Mouse (Mus musculus): ENCODE results near the gene Hao1. TPM values are rescaled to one million over a fixed set of nuclear protein-coding genes. Genes with fewer than 3 reads are reported as not detected.

Hao1 gene
- 0.08 TPM in 1 of 2 replicates, not detected in the other for polyA plus RNA-seq (2015; fragmentation: Nextera tagmentation; extraction: Ambion mirVana)

GRCm38 (mm10) chr2:134554221-134554727 is at the start of gene Hao1:
Gene Hao1 (minus strand): TSS chr2:134554368.
- 82% methylated on average over 8 of the region's 8 CpGs for WGBS
- H3K9ac ChIP-seq: no peak within 1 kb of the TSS

GRCm38 (mm10) chr2:134591081-134591694 is 37.0 kb upstream of the Hao1 start:
- ATAC-seq (replicated peaks): 0 out of 2 replicates have a peak, but pooled peaks have one; percentile 37
- 96% methylated on average over 6 of the region's 6 CpGs for WGBS
- no peak overlapping the region for H3K4me2 ChIP-seq

More at GRCm38 (mm10) chr2:134554221-134554727, at the start of gene Hao1:
- ATAC-seq (replicated peaks): no peak
- Histone ChIP-seq H3K4me2 (no peak within 1 kb of the TSS), H3K36me3 (replicated peaks) (no peaks in the 10 kb centered on the region), H3K9me3 (no peaks in the 10 kb centered on the region), H3K27me3 (replicated peaks) (no peaks in the 10 kb centered on the region), H3K4me3 (no peak within 1 kb of the TSS), H3K27ac (no peak within 1 kb of the TSS), H3K4me1 (no peaks in the 10 kb centered on the region)

GRCm38 (mm10) chr2:134585243-134585642 is 31.1 kb upstream of the Hao1 start:
- no peak overlapping the region for H3K4me2 ChIP-seq
- H3K36me3 ChIP-seq (replicated peaks): no peaks in the 10 kb centered on the region
- no peaks in the 10 kb centered on the region for H3K9me3 ChIP-seq
- H3K4me3 ChIP-seq: no peak overlapping the region
- H3K27me3 ChIP-seq (replicated peaks): no peaks in the 10 kb centered on the region
- H3K27ac ChIP-seq: no peak overlapping the region
- 26% methylated on average over 4 of the region's 4 CpGs for WGBS
- peaks cover 5% of the 10 kb centered on the region; the same call in 1 of the 2 replicates for H3K4me1 ChIP-seq
- no peak for ATAC-seq (replicated peaks)
- no peak overlapping the region for H3K9ac ChIP-seq

More at GRCm38 (mm10) chr2:134591081-134591694, 37.0 kb upstream of the Hao1 start:
- Histone ChIP-seq H3K4me1 (no peaks in the 10 kb centered on the region), H3K27me3 (replicated peaks) (no peaks in the 10 kb centered on the region), H3K4me3 (no peak overlapping the region), H3K36me3 (replicated peaks) (no peaks in the 10 kb centered on the region; the same call in 1 of the 2 replicates), H3K9ac (no peak overlapping the region), H3K9me3 (no peaks in the 10 kb centered on the region), H3K27ac (no peak overlapping the region)

GRCm38 (mm10) chr2:134559422-134559821 is 5.3 kb upstream of the Hao1 start:
- no peaks in the 10 kb centered on the region for H3K27me3 ChIP-seq (replicated peaks)
- ATAC-seq (replicated peaks): no peak
- H3K27ac ChIP-seq: no peak overlapping the region
- 93% methylated on average over 3 of the region's 3 CpGs for WGBS
- H3K4me3 ChIP-seq: no peak overlapping the region
- H3K9me3 ChIP-seq: no peaks in the 10 kb centered on the region
- H3K4me2 ChIP-seq: no peak overlapping the region
- no peaks in the 10 kb centered on the region for H3K4me1 ChIP-seq
- H3K9ac ChIP-seq: no peak overlapping the region
- H3K36me3 ChIP-seq (replicated peaks): no peaks in the 10 kb centered on the region

GRCm38 (mm10) chr2:134552358-134552757 is 1.8 kb downstream of the Hao1 start:
- Histone ChIP-seq H3K4me2 (no peak overlapping the region), H3K4me3 (no peak overlapping the region), H3K27me3 (replicated peaks) (no peaks in the 10 kb centered on the region), H3K4me1 (no peaks in the 10 kb centered on the region), H3K9ac (no peak overlapping the region), H3K27ac (no peak overlapping the region), H3K36me3 (replicated peaks) (no peaks in the 10 kb centered on the region), H3K9me3 (no peaks in the 10 kb centered on the region)
- no peak for ATAC-seq (replicated peaks)

- Histone ChIP-seq H3K27me3 (replicated peaks) (no peaks in the 10 kb centered on the region), H3K4me3 (no peak overlapping the region), H3K36me3 (replicated peaks) (no peaks in the 10 kb centered on the region), H3K4me1 (no peaks in the 10 kb centered on the region), H3K9ac (no peak overlapping the region), H3K27ac (no peak overlapping the region), H3K4me2 (no peak overlapping the region), H3K9me3 (no peaks in the 10 kb centered on the region)
- ATAC-seq (replicated peaks): no peak
- WGBS: 25% methylated on average over 4 of the region's 4 CpGs
These were observed 4.4 kb downstream of the Hao1 start for GRCm38 (mm10) chr2:134549770-134550169.

GRCm38 (mm10) chr2:134545116-134545515 is 9.1 kb downstream of the Hao1 start:
- Histone ChIP-seq H3K4me2 (no peak overlapping the region), H3K4me3 (no peak overlapping the region), H3K36me3 (replicated peaks) (no peaks in the 10 kb centered on the region), H3K9ac (no peak overlapping the region), H3K27me3 (replicated peaks) (no peaks in the 10 kb centered on the region), H3K9me3 (no peaks in the 10 kb centered on the region), H3K27ac (no peak overlapping the region), H3K4me1 (no peaks in the 10 kb centered on the region)
- WGBS: 78% methylated on average over 5 of the region's 5 CpGs
- ATAC-seq (replicated peaks): no peak

- no peaks in the 10 kb centered on the region for H3K9me3 ChIP-seq
- H3K27me3 ChIP-seq (replicated peaks): no peaks in the 10 kb centered on the region
- H3K4me1 ChIP-seq: no peaks in the 10 kb centered on the region
- H3K4me2 ChIP-seq: no peak overlapping the region
- no peak for ATAC-seq (replicated peaks)
- WGBS: 72% methylated on average over 8 of the region's 8 CpGs
- H3K36me3 ChIP-seq (replicated peaks): no peaks in the 10 kb centered on the region
- H3K27ac ChIP-seq: no peak overlapping the region
- no peak overlapping the region for H3K4me3 ChIP-seq
- no peak overlapping the region for H3K9ac ChIP-seq
These were observed 9.7 kb downstream of the Hao1 start for GRCm38 (mm10) chr2:134544321-134545065.

GRCm38 (mm10) chr2:134543501-134543900 is 10.7 kb downstream of the Hao1 start:
- Histone ChIP-seq H3K4me3 (no peak overlapping the region), H3K4me1 (no peaks in the 10 kb centered on the region), H3K36me3 (replicated peaks) (no peaks in the 10 kb centered on the region), H3K9ac (no peak overlapping the region), H3K27me3 (replicated peaks) (no peaks in the 10 kb centered on the region), H3K27ac (no peak overlapping the region), H3K9me3 (no peaks in the 10 kb centered on the region), H3K4me2 (no peak overlapping the region)
- WGBS: 67% methylated on average over 2 of the region's 2 CpGs
- no peak for ATAC-seq (replicated peaks)

- Histone ChIP-seq H3K4me1 (no peaks in the 10 kb centered on the region), H3K4me2 (no peak overlapping the region), H3K9ac (no peak overlapping the region), H3K27ac (no peak overlapping the region), H3K9me3 (no peaks in the 10 kb centered on the region), H3K36me3 (replicated peaks) (no peaks in the 10 kb centered on the region), H3K4me3 (no peak overlapping the region), H3K27me3 (replicated peaks) (no peaks in the 10 kb centered on the region)
- 71% methylated on average over 5 of the region's 5 CpGs for WGBS
- peak; percentile 42; the same call in 1 of the 2 replicates for ATAC-seq (replicated peaks)
These were observed 13.1 kb downstream of the Hao1 start for GRCm38 (mm10) chr2:134541019-134541418.

GRCm38 (mm10) chr2:134538451-134538850 is 15.7 kb downstream of the Hao1 start:
- Histone ChIP-seq H3K4me3 (no peak overlapping the region), H3K36me3 (replicated peaks) (no peaks in the 10 kb centered on the region), H3K4me1 (no peaks in the 10 kb centered on the region), H3K4me2 (no peak overlapping the region), H3K9ac (no peak overlapping the region), H3K27ac (no peak overlapping the region), H3K27me3 (replicated peaks) (no peaks in the 10 kb centered on the region), H3K9me3 (no peaks in the 10 kb centered on the region)
- ATAC-seq (replicated peaks): no peak
- WGBS: 82% methylated on average over 4 of the region's 4 CpGs

GRCm38 (mm10) chr2:134528122-134528810 is 25.9 kb downstream of the Hao1 start:
- H3K9me3 ChIP-seq: no peaks in the 10 kb centered on the region
- no peak overlapping the region for H3K4me3 ChIP-seq
- no peak overlapping the region for H3K4me2 ChIP-seq
- H3K27ac ChIP-seq: no peak overlapping the region
- H3K27me3 ChIP-seq (replicated peaks): no peaks in the 10 kb centered on the region
- no peak overlapping the region for H3K9ac ChIP-seq
- peak; percentile 67 for ATAC-seq (replicated peaks)
- 0 out of 2 replicates have a peak, but pooled peaks cover 2% of the 10 kb centered on the region for H3K4me1 ChIP-seq
- 69% methylated on average over 7 of the region's 7 CpGs for WGBS
- no peaks in the 10 kb centered on the region for H3K36me3 ChIP-seq (replicated peaks)
